Mouse (Mus musculus) cortical plate, adult 2 months (tissue): Measurements from ENCODE around the gene Ppp2ca.

ENCODE experiments used
- CTCF ChIP-seq: fragments of 200-500 bp; IDR thresholded peaks from 2 replicates; pipeline ENCODE4 v1.5.1; 2011; ENCODE audit warnings: mild to moderate bottlenecking, control low read depth, low read length; ENCODE audit not compliant: insufficient read depth; ENCODE audit errors: extremely low read depth
- POLR2A ChIP-seq: fragments of 200-500 bp; IDR thresholded peaks from 2 replicates; pipeline ENCODE4 v1.6.1; 2011; ENCODE audit warnings: mild to moderate bottlenecking, low read length, control low read depth; ENCODE audit not compliant: insufficient read depth; ENCODE audit errors: extremely low read depth

DNA sequence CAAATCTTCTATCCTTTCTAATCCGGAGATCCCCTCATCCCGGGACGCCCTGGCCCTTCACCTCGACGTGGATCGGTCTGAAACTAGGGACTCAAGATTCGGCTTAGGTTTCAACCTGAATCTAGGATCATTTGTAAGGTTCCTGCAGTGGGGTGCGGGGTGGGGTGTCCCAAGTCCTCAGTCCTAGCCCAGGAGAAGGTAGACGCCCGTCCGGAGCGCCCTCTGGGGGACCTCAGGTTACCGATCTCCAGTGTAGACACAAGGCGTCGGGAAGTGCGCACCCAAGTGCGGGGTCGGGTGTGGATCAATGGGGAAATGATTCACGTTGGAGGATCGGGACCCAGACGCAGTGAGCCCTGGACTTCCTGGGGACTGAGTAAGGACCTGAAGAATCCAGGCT lies 68.6 kb downstream of the Ppp2ca start:
- TF ChIP-seq POLR2A (no peak), CTCF (no peak)
